Mouse (Mus musculus) cerebellum, postnatal 4 days (tissue): Measurements from ENCODE around the gene Zfpm1.

ENCODE experiments used
- DNase-seq, 2 experiments: peaks; one replicate each; pipeline ENCODE4 v3.0.0; 2022; ENCODE audit warnings: low spot score in 2 of 2, mixed read lengths in 1 of 2

The Zfpm1 gene

DNA sequence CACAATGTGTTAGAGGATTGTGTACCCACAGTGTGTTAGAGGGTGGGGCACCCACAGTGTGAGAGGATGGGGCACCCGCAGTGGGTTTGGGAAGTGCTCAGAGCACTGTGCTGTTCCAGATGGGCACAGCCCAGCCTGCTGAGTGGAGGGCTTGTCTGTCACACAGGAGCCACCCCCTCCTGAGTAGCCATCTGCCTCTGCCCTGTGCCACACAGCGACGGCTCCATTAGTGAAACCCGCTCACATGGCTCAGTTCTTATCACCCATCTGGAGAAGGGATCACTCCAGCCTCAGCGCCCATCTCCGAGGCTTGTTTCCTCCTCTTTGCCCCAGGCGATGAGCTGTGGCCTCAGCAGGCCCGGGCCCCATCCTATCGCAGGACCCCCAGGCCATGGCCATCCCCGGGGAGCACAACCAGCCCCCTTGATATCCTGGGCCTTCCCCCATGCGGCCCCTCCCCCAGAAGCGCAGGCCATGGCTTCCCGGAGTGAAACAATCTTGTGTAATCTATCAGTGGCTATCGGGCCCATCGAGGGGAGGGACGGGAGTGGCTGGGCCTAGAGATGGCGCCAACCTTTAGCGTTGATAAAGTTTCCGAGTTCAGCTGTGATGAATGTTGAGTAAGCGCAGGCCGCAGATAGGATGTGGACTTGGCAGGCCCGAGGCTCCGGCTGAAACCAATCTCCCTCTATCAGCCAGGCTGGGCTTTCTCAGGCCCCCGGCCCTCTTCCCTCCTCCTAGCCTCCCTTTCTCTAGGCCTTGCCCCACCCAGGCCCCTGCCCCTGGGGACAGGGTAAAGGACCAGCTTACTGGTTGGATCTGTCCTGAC, 14.4 kb downstream of the Zfpm1 start:
- peak in 1 of 2 experiments; percentile 73 for DNase-seq

DNA sequence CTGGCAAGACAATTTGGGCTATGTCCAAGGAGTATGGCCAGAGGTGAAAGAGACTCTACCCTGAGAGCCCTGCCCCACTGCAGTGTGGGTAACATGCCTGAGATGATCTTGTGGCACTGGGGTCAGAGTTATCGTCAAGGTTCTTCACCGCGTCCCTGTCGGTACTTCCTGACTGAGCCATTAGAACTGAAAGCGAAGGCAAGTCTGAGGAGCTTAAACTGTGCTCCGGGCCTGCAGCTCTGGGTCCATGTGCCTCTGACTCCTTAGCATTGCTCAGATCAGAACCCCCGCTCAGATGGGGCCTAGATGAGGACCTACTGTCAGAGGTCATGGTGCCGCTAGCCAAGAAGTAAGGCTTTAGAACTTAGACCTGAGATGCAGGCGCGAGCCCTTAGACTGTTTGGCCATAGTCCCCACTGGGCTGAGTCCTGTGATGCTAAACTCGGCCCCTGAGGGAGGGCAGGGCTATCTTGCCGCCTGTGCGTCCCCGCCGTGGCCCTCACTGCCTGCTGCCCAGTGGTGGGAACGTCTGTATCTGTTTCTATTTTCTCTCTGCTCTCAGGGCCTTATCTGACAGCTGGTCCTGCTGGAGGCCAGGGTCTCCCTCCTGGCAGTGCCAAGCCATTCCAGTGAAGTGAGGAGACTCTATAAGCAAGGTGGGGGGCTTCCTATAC, 17.8 kb downstream of the Zfpm1 start:
- DNase-seq, result no peak

DNA sequence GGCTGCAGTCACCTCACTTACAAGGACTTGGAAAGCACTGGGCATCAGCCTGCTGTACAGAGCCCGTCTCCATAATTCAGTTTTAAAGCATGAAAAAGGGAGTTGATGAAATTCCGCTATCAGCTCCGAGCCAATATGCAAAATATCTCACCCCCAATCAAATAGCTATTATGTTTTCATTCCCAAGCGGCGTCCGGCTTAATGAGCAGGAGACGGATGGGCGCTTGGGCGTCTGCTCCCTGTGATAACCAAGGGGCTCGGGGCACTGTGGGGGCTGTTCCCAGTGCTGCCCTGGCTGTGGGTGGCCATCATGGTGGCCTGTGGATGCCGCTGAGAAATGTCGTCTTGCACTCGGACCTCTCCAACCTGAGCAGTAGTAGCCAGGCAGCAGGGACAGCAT, 19.1 kb downstream of the Zfpm1 start:
- no peak for DNase-seq

DNA sequence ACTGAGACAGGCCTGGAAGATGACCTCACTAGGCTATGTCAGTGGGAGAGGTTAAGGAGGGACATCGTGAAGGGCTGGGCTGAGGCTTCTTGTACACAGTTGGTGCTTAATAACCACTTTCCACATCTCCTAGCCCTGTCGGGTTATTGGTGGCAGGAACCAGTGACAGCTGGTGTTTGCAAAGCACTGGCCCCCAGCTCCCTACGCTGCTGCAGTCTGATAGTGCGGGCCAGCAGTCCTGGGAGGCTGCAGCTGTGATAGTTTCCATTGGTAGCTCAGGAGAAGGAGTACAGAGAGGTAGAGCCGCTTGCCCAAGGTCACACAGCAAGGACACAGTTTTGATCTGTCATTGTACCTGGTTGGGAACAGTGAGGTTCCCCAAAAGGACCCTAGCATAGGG, 19.9 kb downstream of the Zfpm1 start:
- DNase-seq, result no peak

DNA sequence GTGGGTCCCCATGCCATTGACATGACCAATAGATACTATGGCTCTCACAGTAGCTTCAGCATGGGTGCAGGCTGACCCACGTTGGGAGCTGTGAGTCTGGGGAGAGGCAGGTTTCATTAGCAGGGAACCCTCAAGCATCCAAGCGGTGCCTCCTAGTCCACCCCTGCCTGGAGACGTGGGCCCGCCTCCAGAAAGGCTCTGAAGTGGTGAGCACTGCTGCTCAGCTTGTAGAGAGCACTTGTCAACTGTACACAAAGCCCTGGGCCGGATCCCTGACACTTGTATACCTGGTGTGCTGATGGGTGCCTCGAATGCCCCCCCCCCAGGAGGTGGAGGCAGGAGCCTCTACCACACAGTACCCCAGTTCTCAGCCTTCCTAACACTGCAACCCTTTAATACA, 21.5 kb downstream of the Zfpm1 start:
- no peak for DNase-seq

DNA sequence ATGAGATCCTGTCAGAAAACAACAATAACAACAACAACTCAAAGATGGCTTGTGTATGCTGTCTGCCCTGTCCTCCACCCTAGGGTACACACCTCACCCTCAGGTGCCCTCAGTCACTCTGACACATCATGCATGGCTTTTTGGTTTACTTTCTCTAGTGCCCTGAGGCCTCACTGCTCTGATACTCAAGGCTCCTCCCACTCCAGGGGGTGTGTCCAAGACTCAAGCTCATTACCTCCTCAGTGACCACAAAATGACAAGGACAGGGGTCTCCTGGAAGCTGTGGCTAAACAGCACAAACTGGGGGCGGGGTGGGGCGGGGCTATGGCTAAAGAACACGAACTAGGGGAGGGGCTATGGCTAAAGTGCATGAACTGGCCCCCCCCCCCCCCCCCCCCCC, 22.1 kb downstream of the Zfpm1 start:
- DNase-seq, result no peak

DNA sequence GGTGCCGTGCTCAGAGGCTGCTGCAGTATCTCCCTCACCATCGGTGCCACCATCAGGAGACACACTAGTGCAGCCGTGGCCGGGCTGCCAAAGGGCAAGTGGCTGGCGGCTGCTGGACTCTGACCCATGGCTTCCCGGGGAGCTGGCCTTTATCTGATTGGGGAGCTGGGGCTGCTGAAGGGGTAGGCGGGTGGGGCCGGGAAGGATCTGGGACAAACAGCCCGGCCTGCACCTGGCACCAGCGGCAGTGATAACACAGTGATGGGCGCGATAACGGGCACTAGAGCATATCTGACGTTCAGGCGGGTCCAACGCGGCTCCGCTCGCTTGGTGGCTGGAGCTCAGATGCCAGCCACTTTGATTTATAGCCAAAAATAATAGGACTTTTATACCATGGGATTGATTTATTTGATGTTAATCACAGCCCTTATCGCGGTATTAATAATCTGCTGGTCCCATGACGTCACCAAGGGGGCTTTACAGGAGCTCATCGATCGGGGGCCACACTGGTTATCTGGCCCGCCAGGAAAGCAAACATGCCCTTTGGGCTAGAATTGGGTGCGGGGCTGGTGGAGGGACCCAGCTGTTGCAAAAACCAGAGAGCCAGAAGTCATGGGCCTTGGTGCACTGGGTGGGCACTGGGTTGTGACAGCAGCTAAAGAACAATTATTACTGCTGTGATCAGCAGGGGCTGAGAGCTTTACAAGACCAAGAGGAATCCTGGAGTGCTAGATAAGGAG, 24.9 kb downstream of the Zfpm1 start:
- no peak for DNase-seq

DNA sequence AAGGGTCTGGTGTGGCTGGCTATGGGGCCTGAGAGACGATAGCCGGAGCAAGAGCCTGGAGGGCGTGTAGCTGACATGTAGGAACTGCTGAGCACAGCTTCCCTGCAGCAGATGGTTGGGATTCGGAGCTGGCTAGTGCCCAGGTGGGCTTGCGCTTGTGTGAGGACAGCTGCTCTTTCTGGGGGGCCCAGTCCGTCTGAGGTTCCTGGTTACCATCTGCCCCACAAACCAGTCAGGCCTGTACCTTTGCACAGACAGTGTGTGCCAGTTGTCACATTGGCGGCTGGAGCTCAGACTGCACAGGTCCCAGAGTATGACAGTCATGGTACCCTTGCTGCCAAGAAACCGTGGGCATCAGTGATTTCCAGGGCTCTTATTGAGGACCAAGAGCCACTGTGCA, 25.9 kb downstream of the Zfpm1 start:
- DNase-seq, result peak in 1 of 2 experiments; percentile 83

DNA sequence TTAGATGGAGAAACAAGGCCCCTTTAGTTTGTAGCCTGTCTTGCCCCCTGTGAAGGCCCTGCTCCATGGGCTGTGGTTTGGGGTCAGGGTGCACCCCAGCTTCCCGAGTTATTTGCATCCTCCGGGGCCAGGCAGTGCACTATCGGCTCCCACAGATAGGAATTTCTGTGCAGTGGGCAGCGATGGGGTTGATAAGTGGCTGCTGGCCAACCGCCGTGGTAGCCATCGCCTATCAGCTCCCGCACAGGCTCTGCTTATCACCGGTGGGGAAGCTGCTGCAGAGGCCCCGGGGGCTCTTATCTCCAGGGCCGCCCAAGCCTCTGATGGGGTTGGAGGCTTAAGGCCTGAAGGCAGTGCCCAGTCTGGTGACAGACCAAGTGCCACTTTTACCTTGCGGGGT, 27.3 kb downstream of the Zfpm1 start:
- no peak for DNase-seq

DNA sequence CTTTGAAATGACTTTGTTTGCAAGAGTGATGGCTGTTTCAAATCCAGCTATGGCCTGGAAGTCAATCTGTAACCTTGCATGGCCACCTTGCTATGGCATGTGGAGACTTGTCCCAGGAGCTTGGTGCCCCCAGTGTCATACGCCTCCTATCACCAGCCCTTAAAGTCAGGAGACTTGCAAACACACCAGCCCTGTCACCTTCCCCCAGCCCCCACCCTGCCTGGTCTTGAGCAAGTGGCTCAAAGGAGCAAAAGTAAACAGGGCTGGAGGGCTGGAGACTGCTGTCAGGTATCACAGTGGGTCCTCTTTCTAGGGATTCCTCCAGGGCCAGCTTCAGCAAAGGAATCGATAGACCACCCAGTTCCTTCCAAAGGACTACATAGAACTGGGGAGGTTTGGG, 29.2 kb downstream of the Zfpm1 start:
- no peak for DNase-seq

DNA sequence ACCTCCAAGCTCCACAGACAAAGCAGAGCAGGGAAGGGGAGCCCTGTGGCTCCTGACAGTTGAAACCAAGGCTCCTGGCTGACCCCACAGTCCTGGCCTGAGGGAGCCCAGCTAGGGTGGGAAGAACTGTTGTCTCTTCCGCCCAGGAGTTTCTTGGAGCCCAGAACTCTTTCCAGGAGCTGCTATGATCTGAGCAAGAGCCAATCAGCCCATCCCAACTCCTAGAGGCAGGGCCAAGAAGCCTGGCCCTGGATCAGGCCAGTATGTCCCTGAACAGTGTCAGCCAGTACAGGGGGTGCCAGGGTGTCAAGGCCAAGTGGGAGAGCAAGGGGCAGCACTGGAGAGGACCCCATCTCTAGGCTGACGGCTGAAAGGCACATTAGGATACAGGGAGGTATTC, 30.6 kb downstream of the Zfpm1 start:
- no peak for DNase-seq

DNA sequence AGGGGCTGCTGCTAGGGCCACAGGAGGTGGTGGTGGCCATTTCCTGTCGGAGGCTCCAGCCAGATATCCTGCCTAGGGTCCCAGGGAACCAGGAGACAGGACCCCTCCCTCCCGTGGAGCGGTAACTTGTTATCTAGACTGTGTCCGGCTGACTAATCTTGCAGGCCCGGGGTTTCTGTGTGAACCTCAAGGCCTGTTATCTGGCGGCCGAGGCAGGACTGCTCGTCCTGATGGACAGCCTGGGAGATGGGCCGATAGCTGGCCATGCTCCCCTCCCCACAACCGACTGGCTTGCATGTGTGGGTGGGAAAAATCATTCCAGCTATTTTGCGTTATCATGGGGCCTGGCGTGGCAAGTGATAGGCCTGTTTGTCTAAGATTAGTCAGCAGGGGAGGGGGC, 31.4 kb downstream of the Zfpm1 start:
- DNase-seq, result no peak

DNA sequence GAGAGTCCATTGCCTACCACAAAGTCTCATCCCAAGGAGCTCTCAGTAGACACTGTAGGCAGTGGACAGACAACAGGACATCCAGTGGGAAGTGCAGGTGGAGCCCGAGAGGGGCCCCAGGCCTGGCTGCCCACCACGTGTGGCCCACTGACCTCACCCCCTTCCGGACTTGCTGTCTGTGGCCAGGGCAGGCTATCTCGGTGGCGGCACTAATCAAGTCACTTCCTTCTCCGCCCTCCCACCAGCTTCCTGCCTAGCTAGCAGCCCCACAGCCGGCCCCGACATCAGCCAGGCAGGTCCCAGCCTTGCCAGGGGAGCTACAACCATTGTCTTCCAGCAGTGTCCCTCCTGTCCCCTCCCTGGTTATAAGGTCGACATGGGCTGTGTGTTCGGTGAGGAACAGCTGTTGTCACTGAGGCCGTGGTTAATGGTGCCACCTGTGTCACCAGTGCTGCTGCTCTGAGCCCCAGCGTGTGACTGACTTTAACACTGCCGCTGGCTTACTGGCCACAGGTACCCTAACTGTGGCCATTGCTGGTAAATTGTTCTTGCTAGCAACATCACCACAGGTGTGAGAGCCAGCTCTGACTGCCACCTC, 33.1 kb downstream of the Zfpm1 start:
- DNase-seq, result no peak

DNA sequence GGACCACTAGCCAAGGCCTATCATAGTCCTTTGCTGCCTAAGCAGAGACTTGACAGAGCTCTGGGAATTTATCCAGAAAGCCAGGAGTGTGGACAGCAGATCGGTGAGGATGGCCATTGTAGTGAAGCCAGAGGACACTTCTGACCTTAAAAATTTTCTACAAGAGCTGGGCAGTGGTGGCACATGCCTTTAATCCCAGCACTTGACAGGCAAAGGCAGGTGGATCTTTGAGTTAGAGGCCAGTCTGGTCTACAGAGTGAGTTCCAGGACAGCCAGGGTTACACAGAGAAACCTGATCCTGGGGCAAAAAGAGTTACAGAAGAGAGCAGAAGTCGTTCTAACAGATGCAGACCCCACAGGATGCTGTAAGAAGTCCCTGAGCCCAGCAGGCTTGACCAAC, 34.5 kb downstream of the Zfpm1 start:
- DNase-seq, result no peak

DNA sequence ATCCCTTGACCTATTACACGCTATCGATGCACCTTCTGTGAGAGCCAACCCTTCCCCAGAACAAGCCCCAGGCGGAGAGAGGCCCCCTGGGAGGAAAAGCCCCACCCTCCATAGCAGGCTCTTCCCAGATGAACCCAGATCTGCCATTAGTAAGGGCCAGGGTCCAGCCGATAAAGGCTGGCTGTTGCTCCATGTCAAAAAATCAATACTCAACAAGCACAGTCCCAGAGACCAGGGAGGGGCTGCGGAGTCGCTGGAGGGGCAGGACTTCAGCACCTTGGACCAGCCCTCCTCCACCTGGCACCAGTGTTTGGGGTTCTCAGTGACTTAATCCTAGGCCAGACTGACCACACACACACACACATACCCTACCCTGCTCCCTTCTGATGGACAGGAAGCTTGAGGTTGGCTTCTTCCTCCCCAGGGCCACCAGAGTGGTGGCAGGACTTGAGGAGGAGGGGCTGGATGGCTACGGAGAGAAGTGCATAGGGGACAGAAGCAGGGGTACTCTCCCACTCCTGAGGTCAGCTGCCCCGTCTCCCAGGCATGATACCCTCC, 36.1 kb downstream of the Zfpm1 start:
- no peak for DNase-seq

DNA sequence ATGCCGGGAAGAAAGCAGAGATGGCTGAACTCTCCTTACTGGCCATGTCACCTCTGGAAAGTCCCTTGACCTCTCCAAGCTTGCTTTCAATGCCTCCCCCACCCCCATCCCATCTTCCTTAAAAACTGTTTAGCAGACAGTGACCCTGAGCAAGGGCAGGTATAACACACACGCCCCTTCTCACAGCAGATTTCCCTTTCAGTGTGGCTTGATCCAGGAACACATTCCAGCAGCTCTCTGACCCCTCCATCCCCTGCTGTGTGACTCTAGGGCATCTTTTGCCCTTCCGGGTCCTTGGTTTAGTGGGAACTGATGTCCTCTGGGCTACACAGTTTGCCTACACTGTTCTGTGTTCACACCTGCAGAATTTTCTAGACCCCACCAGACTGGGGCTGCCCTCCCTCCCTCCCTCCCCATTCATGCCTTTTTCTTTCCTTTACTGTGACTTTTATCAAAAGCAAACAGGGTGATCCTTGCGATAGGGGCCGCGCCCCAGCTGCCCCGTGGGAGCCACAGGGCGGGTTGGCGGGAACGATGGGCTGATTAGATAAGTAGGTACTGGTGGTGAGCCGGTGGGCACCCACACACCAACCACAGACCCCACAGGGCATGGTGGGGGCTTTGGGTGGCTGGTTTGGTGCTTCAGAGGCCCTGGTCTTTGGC, 37.2 kb downstream of the Zfpm1 start:
- no peak for DNase-seq

DNA sequence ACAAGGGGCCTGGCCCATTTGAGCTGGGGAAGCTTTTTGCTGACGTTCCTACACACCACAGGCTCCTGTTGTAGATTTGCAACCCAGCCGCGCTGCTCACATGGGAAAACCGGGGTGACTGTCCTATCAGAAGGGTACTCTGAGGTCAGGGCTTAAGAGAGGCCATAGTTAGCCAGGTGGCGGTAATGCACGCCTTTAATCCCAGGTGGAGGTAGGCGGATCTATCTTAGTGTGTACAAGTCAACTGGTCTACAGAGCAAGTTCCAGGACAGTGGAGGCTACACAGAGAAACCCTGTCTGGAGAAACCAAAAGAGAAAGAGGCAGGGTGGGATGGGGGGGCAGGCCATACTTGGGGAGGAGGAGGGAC, 37.8 kb downstream of the Zfpm1 start:
- DNase-seq, result no peak

DNA sequence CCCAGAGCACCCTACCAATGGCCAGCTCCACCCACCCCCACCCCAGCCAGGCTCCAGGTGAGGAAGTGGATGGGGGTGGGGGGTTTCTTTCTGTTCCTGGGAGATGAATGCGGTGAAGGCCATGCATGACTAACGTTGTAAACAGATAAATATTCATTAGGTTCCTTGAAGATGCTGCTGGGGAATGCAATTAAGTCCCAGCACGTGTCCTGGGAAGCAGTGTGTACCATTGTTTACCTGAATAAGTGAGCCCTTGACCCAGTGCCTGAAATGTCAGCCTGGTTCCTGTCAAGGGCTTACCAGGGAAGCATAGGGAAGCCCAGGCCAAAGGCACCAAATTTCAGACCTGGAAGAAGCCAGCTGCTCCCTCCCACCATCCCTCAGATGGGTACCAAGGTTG, 38.6 kb downstream of the Zfpm1 start:
- no peak for DNase-seq

DNA sequence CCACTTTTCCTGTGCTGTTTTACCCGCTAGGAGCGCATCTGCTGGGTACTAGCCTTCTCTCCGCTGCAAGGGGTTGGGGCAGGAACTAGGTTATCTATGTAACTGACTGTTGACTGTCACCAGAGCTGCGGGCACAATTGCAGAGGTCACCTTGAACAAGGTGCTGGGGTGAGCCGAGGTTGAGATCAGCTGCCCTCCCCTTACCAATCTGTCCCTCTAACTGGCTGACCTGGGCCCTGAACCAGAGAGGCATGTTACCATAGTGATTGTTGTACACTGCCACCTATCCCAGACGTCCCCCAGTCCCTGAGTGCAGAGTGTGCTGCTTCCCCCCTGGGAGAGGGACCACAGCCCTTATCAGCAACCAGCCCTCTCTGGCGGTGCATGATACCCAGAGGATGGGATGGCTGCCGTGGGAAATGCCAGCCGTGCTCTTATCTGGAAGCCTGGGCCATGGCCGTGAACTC, 39.5 kb downstream of the Zfpm1 start:
- DNase-seq, result no peak

DNA sequence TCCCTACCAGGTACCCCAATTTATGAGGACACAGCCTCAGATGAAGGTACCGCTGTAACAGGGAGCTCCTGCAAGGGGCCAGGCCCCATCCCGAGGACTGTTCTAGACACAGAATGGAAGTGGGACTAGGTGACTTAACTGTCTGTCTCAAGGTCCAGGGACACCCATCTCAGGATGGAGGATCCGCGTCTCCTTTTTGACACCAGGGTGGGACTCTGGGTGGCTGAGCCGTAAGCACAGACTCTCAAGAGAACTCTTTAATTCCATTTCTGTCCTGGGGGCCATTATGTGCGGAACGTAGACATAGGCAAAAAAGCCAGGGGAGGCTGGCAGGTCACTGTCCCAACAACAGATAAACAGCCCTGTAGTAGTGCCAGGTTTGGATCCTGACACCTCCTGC, 40.2 kb downstream of the Zfpm1 start:
- no peak for DNase-seq

DNA sequence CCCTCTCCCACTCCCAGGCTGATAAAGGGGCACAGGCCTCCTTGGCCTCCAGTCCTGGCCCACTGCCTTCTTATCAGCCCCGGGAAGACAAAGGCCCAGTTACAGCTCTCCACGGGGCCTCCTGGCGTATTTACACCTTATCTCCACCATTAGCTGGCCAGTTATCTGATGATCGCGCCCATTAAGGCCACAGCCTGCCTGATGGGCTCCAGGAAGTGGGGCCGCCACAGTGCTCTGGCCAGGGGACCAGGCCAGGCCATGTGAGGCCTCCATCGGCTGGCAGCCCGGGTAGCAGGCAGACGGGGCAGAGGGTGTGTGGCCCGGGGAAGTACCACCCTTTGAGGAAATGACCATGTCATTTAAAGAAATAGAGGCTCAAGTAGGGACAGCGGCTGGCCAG, 40.9 kb downstream of the Zfpm1 start:
- no peak for DNase-seq
